Mouse (Mus musculus) hindbrain, embryonic 12.5 days (tissue): Measurements from ENCODE around the gene Poll. TPM values are rescaled to one million over a fixed set of nuclear protein-coding genes. Genes with fewer than 3 reads are reported as not detected.
A peak's percentile ranks its signal among the peaks of the same experiment; 100 is the strongest.

Experiments
- ATAC-seq: fragments of 200-750 bp; cut with Nextera tagmentation; 2 replicates; pipeline ENCODE4 v1.8.0; 2017; ENCODE audit warnings: moderate TSS enrichment; ENCODE audit not compliant: low FRiP score
- H3K27ac ChIP-seq: fragments of 300-500 bp; sonication (generic); 2 replicates; pipeline ENCODE4 v1.5.1; 2016; ENCODE audit warnings: mild to moderate bottlenecking
- H3K27me3 ChIP-seq: fragments of 300-500 bp; sonication (generic); 2 replicates; pipeline ENCODE4 v1.6.1; 2016; ENCODE audit warnings: mild to moderate bottlenecking
- H3K36me3 ChIP-seq: fragments of 300-500 bp; sonication (generic); 2 replicates; pipeline ENCODE4 v1.6.1; 2016; ENCODE audit warnings: mild to moderate bottlenecking
- H3K4me1 ChIP-seq: fragments of 300-500 bp; sonication (generic); 2 replicates; pipeline ENCODE4 v1.6.1; 2016
- H3K4me2 ChIP-seq: fragments of 300-500 bp; sonication (generic); replicated peaks from 2 replicates; pipeline ENCODE4 v1.6.1; 2016; ENCODE audit warnings: mild to moderate bottlenecking
- H3K4me3 ChIP-seq: fragments of 300-500 bp; sonication (generic); 2 replicates; pipeline ENCODE4 v1.5.1; 2016; ENCODE audit warnings: mild to moderate bottlenecking
- H3K9ac ChIP-seq: fragments of 300-500 bp; sonication (generic); 2 replicates; pipeline ENCODE4 v1.6.1; 2016; ENCODE audit warnings: mild to moderate bottlenecking, moderate library complexity
- H3K9me3 ChIP-seq: fragments of 300-500 bp; sonication (generic); replicated peaks from 2 replicates; pipeline ENCODE4 v1.6.1; 2016; ENCODE audit warnings: mild to moderate bottlenecking
- WGBS: fragments of 180-500 bp; shearing (Covaris S2); methylation state at CpG from one replicate; pipeline ENCODE4 v1.1.7; 2016; 5-methylcytosine and 5-hydroxymethylcytosine counted together
- polyA plus RNA-seq: library from polyadenylated mRNA; unstranded; fragments of >200 nt; fragmentation: Nextera tagmentation; extraction: Ambion mirVana; gene quantifications from 2 replicates; pipeline ENCODE4 v1.2.1, GENCODE M21; 2016

Gene Poll
- polyA plus RNA-seq, 1 experiment from 2014 or later = 16.5 TPM

DNA sequence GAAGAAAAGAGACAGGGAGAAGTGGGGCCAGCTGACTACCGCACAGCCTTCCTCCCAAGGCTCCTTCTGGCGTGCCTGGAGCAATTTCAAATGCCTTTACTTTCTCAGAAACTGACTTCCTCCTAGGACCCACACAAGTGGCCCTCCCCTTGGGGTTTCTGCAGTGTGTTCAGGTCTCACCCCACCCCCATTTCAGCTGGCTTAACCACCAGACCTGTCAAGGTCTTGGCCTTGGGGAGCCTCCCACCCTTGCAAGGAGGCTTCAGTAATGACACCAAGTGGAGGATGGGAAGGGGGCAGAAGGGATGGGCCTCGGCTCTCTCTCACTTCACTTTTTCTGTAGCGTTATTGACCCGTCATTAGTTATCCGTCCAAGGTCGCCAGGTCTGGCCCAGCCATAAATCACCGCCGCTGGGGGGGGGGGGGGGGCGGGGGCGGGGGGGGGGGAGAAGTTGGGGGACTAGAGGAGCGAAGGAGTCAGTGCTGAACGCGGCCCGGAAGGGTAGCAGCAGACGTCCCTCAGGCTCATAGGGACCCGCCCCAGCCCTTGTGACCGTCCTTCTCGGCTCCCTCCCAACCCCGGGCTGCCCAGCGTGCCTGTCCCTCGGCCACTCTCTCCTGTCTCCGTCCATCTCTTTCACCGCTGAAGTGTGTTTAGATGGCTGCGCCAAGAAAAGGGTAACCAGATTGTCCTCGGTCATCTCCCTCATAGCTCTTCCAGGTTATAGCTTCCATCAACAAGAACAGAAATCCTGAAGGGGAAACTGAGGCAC lies 16.0 kb downstream of the Poll start:
- peaks cover 38% of the 10 kb centered on the region for H3K4me1 ChIP-seq
- WGBS = 2% methylated on average over 20 of the region's 26 CpGs
- peak overlapping the region; percentile 45 for H3K9ac ChIP-seq
- H3K9me3 ChIP-seq = no peaks in the 10 kb centered on the region
- H3K27me3 ChIP-seq = peaks cover 86% of the 10 kb centered on the region
- no peak for ATAC-seq
- H3K4me3 ChIP-seq = peak overlapping the region; percentile 29
- H3K27ac ChIP-seq = 0 out of 2 replicates have a peak overlapping the region, but pooled peaks have one; percentile 23
- no peaks in the 10 kb centered on the region for H3K36me3 ChIP-seq
- peak overlapping the region; percentile 68 for H3K4me2 ChIP-seq

DNA sequence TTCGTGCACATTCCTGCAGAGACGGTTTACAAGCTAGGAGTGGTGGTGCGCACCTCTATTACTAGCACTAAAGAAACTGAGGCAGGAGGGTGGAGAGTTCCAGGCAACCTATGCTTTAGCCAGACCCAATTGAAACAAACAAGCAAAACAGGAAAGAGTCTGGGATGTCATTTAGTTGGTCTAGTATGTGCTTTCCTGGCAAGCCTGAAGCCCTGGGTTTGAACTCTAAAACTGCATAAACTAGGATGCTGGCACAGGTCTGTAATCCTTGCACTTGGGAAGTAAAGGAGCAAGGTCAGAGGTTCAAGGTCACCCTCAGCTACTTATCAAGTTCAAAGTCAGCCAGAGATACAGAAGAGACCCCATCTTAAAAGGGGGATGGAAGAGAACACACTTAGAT lies 18.3 kb downstream of the Poll start:
- H3K27me3 ChIP-seq = peaks cover 82% of the 10 kb centered on the region
- H3K4me2 ChIP-seq = peak overlapping the region; percentile 73
- peaks cover 35% of the 10 kb centered on the region for H3K4me1 ChIP-seq
- peak overlapping the region; percentile 37 for H3K4me3 ChIP-seq
- peak overlapping the region; percentile 56; the same call in 1 of the 2 replicates for H3K9ac ChIP-seq
- H3K27ac ChIP-seq = peak overlapping the region; percentile 79
- no peaks in the 10 kb centered on the region for H3K36me3 ChIP-seq
- WGBS = 11% methylated on average over 3 of the region's 3 CpGs
- ATAC-seq = no peak
- H3K9me3 ChIP-seq = no peaks in the 10 kb centered on the region

DNA sequence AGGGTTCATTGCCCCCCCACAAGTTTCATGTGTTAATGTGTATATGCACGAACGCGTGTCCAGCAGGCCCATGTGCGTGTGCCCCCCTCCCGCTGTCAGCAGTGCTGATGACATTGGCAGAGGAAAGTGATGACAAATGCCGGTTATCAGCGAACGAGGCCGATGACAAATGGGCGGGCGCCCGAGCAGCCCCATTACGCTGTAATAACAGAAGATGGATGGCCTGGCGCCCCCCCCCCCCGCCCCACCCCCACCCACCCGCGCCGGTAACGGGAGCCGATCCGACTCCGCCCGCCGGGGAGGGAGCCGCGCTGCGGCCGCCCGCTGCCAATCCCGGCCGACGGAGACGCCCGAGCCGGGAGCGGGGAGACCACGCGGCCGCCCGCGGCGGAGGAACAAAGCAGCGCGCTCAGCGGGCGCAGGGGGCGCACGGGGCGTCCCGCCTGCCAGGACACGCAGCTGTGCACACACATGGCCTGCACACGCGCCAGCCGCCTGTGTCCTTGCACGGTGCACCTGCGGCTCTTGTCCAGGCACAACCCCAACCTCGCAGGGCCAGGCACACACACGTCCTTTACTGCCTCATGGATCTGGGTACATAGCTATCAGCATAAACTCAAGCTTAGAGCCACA lies 18.8 kb downstream of the Poll start:
- Histone ChIP-seq H3K27me3 (peaks cover 77% of the 10 kb centered on the region), H3K4me3 (peak overlapping the region; percentile 37)

DNA sequence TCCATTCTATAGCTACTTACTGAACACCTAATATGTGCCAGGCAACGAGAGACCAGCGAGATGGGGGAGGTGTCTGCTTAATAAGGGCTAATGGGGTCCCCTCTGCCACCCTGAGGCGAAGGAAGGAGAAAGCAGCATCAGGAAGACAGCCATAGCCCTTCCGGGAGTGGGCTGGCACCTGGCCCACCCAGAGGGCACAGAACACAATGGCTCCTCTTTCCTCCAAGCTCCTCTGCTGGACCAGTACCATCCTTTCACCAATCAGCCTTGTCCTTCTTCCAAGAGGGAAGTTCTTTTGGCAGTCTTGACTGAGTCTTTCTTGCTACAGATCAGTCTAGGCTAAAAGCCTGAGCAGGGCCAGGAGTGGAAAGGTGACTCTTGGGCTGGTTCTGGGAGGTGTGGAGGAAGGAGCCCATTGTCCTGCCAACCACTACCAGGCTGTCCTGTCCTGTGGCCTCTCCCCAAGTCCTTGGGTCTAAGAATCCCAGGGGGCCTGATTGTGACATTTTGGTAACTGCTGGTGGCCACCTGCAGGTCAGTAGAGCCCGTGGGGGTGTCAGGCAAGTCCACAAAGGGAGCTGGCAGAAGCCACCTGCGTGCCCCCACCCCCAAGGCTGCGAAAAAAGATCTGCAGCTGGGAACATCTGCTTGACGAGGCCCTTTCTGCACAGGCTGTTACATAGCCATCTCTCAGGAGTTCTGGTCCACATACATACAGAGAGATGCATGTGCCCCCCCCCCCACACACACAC lies 19.5 kb downstream of the Poll start:
- Histone ChIP-seq H3K27me3 (peaks cover 70% of the 10 kb centered on the region), H3K36me3 (no peaks in the 10 kb centered on the region)
- WGBS = 27% methylated on average over 8 of the region's 8 CpGs

More for the DNA sequence above, 18.8 kb downstream of the Poll start:
- Histone ChIP-seq H3K4me1 (peaks cover 35% of the 10 kb centered on the region), H3K27ac (peak overlapping the region; percentile 79), H3K9ac (peak overlapping the region; percentile 56), H3K9me3 (no peaks in the 10 kb centered on the region), H3K36me3 (no peaks in the 10 kb centered on the region), H3K4me2 (peak overlapping the region; percentile 73)
- ATAC-seq = peak; percentile 55
- 1% methylated on average over 35 of the region's 58 CpGs for WGBS

DNA sequence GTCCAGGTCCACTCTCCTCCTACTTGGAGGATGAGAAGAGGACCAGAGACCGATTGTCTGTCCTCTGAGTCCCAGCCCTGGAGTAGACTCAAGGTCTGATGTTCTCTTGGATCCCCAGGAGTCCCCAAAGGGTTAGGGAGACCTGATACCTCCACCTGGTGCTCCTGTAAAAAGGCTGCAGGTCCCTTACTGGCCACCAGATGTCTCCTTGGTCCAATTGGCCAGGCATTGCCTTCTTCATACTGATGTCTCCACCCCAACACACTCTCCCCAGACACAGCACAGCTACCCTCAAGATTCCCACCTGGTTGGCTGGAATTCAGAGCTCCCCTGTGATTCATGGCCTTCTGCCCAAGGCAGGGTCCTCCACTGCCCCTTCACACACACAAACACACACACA lies 22.8 kb downstream of the Poll start:
- WGBS = 60% methylated on average over 1 of the region's 1 CpGs
- Histone ChIP-seq H3K27me3 (peaks cover 42% of the 10 kb centered on the region), H3K4me2 (no peak overlapping the region), H3K4me1 (peaks cover 32% of the 10 kb centered on the region), H3K27ac (no peak overlapping the region), H3K9me3 (no peaks in the 10 kb centered on the region), H3K36me3 (no peaks in the 10 kb centered on the region), H3K4me3 (no peak overlapping the region), H3K9ac (no peak overlapping the region)
- ATAC-seq = no peak

More for the DNA sequence above, 19.5 kb downstream of the Poll start:
- peak overlapping the region; percentile 79 for H3K27ac ChIP-seq
- peaks cover 36% of the 10 kb centered on the region for H3K4me1 ChIP-seq
- no peaks in the 10 kb centered on the region for H3K9me3 ChIP-seq
- H3K9ac ChIP-seq = peak overlapping the region; percentile 56
- ATAC-seq = peak; percentile 11
- H3K4me3 ChIP-seq = peak overlapping the region; percentile 37
- peak overlapping the region; percentile 73 for H3K4me2 ChIP-seq

DNA sequence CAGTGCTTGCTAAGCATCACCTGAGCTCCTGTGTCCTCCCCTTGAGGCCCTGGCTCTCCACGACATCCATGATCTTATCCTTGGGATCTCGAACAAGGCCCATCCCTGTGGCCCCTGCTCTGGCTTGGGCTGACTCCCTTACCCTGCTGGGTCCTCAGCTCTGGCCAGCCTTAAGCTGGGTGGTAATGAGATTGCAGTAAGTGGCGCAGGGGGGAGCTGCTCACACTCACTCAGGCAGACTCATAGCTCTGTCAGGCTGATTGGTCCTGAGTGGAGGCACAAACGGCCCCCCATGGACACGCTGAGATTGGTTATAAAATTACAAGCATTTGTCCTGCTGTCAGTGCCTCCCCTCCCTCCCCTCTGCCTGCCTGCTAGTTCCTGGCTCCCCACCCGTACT lies 24.4 kb downstream of the Poll start:
- WGBS = 54% methylated on average over 6 of the region's 6 CpGs
- ATAC-seq = no peak
- Histone ChIP-seq H3K4me2 (no peak overlapping the region), H3K4me1 (peaks cover 20% of the 10 kb centered on the region), H3K9me3 (no peaks in the 10 kb centered on the region), H3K27ac (no peak overlapping the region), H3K4me3 (no peak overlapping the region), H3K27me3 (peaks cover 27% of the 10 kb centered on the region), H3K36me3 (no peaks in the 10 kb centered on the region), H3K9ac (no peak overlapping the region)

DNA sequence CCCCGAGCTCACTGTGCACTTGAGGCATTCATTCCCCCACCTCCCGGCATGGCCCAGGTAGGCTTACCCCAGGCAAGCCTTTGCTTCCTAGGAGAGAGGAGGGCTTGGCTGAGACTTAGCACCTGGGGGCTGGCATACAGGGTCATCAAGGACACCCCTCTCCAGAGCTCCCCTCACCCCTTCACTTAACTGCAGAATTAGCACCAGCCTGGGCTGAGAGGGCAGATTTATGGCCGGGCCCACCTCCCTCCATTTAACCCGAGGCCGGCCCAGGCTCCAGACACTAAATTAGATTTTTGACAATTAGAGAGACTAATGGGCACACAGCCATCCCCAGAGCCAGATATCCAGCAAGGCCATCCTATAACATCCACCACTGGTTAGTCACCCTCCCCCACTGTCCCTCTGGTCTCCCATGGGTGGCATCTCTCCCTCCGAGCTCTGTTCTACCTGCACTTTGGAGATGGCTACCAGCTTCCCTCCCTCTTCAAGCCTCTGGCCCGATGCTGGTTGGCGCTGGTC lies 25.1 kb downstream of the Poll start:
- 80% methylated on average over 8 of the region's 8 CpGs for whole genome bisulfite sequencing
- H3K4me2 ChIP-seq = no peak overlapping the region
- H3K27me3 ChIP-seq = peaks cover 21% of the 10 kb centered on the region
- H3K9me3 ChIP-seq = no peaks in the 10 kb centered on the region
- no peak overlapping the region for H3K4me3 ChIP-seq
- peaks cover 14% of the 10 kb centered on the region for H3K4me1 ChIP-seq
- no peak for ATAC-seq
- no peak overlapping the region for H3K27ac ChIP-seq
- H3K9ac ChIP-seq = no peak overlapping the region
- 0 out of 2 replicates have a peak, but pooled peaks cover 3% of the 10 kb centered on the region for H3K36me3 ChIP-seq

DNA sequence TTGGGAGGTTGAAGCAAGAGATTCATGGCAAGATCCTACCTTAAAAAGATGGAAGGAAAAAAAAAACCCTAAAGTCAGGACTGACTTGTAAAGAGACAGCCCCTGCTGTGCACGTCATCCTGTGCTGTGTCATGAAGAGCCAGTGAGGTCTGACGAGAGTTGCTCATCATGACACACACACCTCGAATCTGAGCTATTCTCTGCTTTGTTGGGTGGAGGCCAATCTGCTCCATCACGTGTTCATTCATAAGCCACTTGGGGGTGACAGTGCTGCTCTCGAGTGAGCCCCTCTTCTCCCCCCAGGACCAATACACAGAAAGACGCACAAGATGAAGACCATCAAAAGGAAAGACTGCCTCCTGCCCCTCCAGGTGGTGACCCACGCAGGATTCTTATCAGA lies 26.7 kb downstream of the Poll start:
- Histone ChIP-seq H3K9ac (no peak overlapping the region), H3K4me2 (no peak overlapping the region), H3K9me3 (no peaks in the 10 kb centered on the region), H3K36me3 (peaks cover 20% of the 10 kb centered on the region), H3K4me3 (no peak overlapping the region), H3K27ac (no peak overlapping the region), H3K4me1 (0 out of 2 replicates have a peak, but pooled peaks cover 9% of the 10 kb centered on the region), H3K27me3 (0 out of 2 replicates have a peak, but pooled peaks cover 6% of the 10 kb centered on the region)
- 74% methylated on average over 7 of the region's 7 CpGs for WGBS
- no peak for ATAC-seq

DNA sequence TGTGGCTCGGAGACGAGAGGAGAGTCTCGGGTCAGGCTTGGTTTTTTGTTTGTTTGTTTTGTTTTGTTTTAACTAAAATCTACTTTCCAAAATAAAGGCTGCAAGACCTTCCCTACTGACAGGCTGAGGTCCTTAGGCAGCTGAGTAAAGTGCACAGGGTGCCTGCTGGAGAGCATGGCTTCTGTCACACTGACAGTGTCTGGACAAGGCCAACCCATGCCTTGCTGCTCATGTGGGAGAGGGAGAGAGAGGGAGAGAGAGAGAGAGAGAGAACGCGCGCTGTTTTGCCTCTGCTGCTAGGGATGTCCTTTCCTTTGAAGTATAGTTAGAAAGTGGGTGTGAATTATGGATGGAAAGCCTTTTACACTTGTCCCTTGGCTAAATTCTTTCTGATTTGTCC lies 28.8 kb downstream of the Poll start:
- Histone ChIP-seq H3K9me3 (no peaks in the 10 kb centered on the region), H3K27me3 (no peaks in the 10 kb centered on the region), H3K4me1 (0 out of 2 replicates have a peak, but pooled peaks cover 9% of the 10 kb centered on the region), H3K36me3 (peaks cover 40% of the 10 kb centered on the region), H3K9ac (no peak overlapping the region), H3K4me2 (no peak overlapping the region), H3K27ac (no peak overlapping the region), H3K4me3 (no peak overlapping the region)
- WGBS = 71% methylated on average over 6 of the region's 6 CpGs
- no peak for ATAC-seq

DNA sequence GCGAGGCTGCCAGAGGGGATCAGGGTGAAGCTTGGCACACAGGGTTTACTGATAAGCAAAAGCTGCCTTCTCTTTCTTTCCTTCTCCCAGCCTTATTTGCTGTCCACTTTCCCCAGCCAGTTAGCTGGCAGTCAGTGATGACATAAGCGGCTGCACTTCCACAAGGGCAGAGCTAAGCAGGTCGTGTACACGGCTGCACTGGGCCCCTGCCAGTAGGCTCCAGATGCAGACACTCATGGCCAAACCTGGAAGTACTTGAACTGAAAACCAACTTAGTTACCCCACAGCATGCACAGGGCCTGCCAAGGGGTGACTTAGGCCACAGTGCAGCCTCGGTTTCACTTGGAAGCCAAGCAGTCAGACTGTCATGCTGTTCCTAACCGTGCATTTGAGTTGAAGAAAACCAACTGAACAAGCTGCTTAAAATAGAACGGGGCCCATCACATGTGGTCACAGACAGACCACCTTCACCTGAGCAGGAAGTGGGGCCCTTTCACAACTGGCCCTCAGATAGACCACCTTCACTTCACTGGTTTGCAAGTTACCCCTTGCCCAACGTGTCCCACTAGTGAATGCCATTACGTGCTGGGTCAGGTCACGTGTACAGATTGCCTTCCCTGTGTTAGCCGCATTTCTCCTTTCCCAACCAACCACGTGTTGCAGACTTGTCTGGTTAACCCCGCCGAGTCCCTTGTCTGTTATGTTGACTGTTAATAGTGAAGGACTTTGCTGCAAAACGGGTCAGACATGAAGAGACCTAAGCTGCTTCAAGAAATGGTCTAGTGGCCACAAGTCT lies 29.9 kb downstream of the Poll start:
- Histone ChIP-seq H3K27me3 (no peaks in the 10 kb centered on the region), H3K9me3 (no peaks in the 10 kb centered on the region), H3K9ac (no peak overlapping the region), H3K27ac (no peak overlapping the region), H3K36me3 (peaks cover 44% of the 10 kb centered on the region), H3K4me1 (0 out of 2 replicates have a peak, but pooled peaks cover 3% of the 10 kb centered on the region), H3K4me2 (no peak overlapping the region), H3K4me3 (no peak overlapping the region)
- WGBS = 87% methylated on average over 15 of the region's 15 CpGs
- ATAC-seq = no peak

DNA sequence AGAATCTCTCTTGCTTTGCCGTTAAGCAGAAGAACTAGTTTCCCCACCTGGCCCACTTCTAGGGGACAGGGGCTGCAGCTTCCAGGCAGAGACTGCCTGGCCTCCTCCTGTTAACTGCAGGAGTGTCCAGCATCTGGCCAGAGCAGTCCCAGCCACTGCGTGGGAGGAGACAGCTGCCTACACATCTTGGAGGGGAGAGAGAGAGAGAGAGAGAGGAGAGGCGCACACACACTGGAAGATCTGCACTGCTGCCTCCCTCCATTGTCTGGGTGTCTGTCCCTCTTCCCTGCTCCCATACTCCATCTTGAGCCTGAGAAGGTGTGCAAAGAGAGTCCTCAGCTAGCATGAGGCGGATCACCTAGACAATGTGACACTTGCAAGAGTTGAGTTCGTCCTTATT lies 31.0 kb downstream of the Poll start:
- no peak overlapping the region for H3K9ac ChIP-seq
- H3K4me3 ChIP-seq = no peak overlapping the region
- WGBS = 91% methylated on average over 5 of the region's 5 CpGs
- no peaks in the 10 kb centered on the region for H3K27me3 ChIP-seq
- H3K27ac ChIP-seq = no peak overlapping the region
- H3K4me1 ChIP-seq = no peaks in the 10 kb centered on the region
- H3K4me2 ChIP-seq = no peak overlapping the region
- H3K36me3 ChIP-seq = peaks cover 54% of the 10 kb centered on the region
- no peaks in the 10 kb centered on the region for H3K9me3 ChIP-seq
- no peak for ATAC-seq
